Mouse (Mus musculus): ENCODE data around the gene Zscan2. TPM values are rescaled to one million over a fixed set of nuclear protein-coding genes. Genes with fewer than 3 reads are reported as not detected.

The Zscan2 gene
- polyA plus RNA-seq, 1 experiment from 2014 or later = 1.1 TPM

DNA sequence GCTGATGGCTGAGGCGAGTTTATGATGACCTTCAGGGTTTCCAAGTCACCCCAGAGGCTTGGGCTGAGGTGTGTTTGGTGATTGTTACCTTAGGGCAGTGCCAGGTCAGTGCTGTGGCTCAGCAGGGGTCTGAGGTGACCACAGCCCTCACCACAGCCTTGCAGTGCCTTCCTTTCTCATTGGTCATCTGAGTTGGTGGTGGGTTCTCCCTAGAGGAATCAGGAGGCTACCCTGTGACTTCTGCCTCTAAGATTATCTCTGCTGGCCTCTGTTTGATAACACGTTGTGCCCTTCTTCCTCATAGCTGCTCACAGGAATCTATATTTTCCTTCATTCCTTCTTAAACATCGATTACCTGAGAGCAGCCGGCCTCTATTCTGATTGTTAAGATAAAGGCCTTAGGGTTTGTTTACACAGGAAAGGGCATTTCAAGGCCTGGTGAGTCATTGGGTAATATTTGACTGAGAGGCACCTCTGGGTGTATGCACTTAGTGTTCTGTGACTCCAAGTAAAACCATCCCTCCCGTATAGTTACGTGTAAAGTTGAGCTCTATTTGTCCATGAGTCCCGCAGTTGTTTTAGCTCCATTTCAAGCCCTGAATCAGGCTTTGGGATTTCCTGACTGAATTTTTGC is 5.9 kb downstream of the Zscan2 start:
- H3K4me2 ChIP-seq (replicated peaks; ENCODE audit: low read depth, low read length) = no peak overlapping the region
- ATAC-seq = peak; percentile 72
- 52% methylated on average over 7 of the region's 7 CpGs for WGBS
- peak; percentile 80 for DNase-seq (ENCODE audit: low spot score)
- TF ChIP-seq EP300 (IDR thresholded peaks at IDR 0.05) (no peak), CTCF (IDR thresholded peaks at IDR 0.05) (no peak)
- H3K36me3 ChIP-seq (ENCODE audit: insufficient read depth, low read length) = no peaks in the 10 kb centered on the region
- no peak overlapping the region for H3K4me3 ChIP-seq (ENCODE audit: low read depth, low read length)
- no peak overlapping the region for H3K9ac ChIP-seq (replicated peaks; ENCODE audit: low read depth)
- H3K4me1 ChIP-seq (ENCODE audit: insufficient read depth, low read depth, low read length) = peaks cover 19% of the 10 kb centered on the region
- no peaks in the 10 kb centered on the region for H3K27me3 ChIP-seq (replicated peaks; ENCODE audit: insufficient read depth, low read length)
- no peaks in the 10 kb centered on the region for H3K9me3 ChIP-seq (ENCODE audit: low read length)
- H3K27ac ChIP-seq (ENCODE audit: low read length) = peak overlapping the region; percentile 38

DNA sequence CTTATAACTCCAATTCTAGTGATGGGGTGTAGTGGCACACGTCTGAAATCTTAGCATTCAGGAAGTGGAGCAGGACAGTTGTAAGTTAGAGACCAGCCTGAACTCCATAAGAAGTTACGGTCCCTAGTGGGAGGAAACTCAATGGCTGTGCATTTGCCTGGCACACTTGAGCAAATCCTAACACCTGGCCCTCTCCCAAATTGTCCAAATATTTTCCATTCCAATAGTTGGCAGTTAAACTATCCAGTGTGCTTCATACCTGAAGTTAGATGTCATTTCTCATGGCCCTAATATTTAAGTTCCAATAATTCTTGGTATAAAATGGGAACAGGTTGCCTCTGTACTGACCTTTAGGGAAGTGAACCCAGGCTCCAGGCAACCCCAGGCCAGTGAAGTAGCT is 8.0 kb downstream of the Zscan2 start:
- H3K27me3 ChIP-seq (replicated peaks; ENCODE audit: insufficient read depth, low read length) = no peaks in the 10 kb centered on the region
- no peaks in the 10 kb centered on the region for H3K9me3 ChIP-seq (ENCODE audit: low read length)
- peaks cover 17% of the 10 kb centered on the region for H3K4me1 ChIP-seq (ENCODE audit: insufficient read depth, low read depth, low read length)
- H3K4me2 ChIP-seq (replicated peaks; ENCODE audit: low read depth, low read length) = no peak overlapping the region
- DNase-seq (ENCODE audit: low spot score) (no peak), ATAC-seq (no peak)
- 74% methylated on average over 2 of the region's 2 CpGs for WGBS
- TF ChIP-seq CTCF (IDR thresholded peaks at IDR 0.05) (no peak), EP300 (IDR thresholded peaks at IDR 0.05) (no peak)
- no peak overlapping the region for H3K27ac ChIP-seq (ENCODE audit: low read length)
- H3K4me3 ChIP-seq (ENCODE audit: low read depth, low read length) = no peak overlapping the region
- no peaks in the 10 kb centered on the region for H3K36me3 ChIP-seq (ENCODE audit: insufficient read depth, low read length)
- H3K9ac ChIP-seq (replicated peaks; ENCODE audit: low read depth) = no peak overlapping the region

DNA sequence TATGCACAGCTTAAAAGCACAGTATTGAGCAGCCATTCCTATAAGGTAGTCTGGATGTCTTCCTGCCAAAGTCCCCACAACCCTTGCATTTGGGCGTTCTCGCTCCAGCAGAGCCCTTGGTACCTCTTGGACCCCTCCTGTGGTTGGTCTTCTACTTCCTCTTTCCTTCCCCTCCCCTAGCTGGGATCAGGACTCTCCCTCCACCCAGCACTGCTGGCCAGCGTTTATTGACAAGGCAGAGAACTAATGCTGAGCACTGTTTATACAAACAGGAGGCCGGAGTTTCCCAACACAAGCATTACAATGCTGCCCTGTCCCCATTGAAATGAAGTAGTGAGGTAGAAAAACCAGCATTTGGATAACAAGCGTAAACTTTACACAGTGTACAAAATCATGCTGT is 12.3 kb downstream of the Zscan2 start:
- H3K9me3 ChIP-seq (ENCODE audit: low read length) = no peaks in the 10 kb centered on the region
- H3K4me1 ChIP-seq (ENCODE audit: insufficient read depth, low read depth, low read length) = no peaks in the 10 kb centered on the region
- no peak overlapping the region for H3K27ac ChIP-seq (ENCODE audit: low read length)
- no peak for DNase-seq (ENCODE audit: low spot score)
- H3K4me2 ChIP-seq (replicated peaks; ENCODE audit: low read depth, low read length) = no peak overlapping the region
- TF ChIP-seq CTCF (IDR thresholded peaks at IDR 0.05) (no peak), EP300 (IDR thresholded peaks at IDR 0.05) (no peak)
- H3K9ac ChIP-seq (replicated peaks; ENCODE audit: low read depth) = no peak overlapping the region
- 71% methylated on average over 5 of the region's 5 CpGs for WGBS
- peaks cover 10% of the 10 kb centered on the region; the same call in 1 of the 2 replicates for H3K36me3 ChIP-seq (ENCODE audit: insufficient read depth, low read length)
- ATAC-seq = no peak
- no peaks in the 10 kb centered on the region for H3K27me3 ChIP-seq (replicated peaks; ENCODE audit: insufficient read depth, low read length)
- no peak overlapping the region for H3K4me3 ChIP-seq (ENCODE audit: low read depth, low read length)

DNA sequence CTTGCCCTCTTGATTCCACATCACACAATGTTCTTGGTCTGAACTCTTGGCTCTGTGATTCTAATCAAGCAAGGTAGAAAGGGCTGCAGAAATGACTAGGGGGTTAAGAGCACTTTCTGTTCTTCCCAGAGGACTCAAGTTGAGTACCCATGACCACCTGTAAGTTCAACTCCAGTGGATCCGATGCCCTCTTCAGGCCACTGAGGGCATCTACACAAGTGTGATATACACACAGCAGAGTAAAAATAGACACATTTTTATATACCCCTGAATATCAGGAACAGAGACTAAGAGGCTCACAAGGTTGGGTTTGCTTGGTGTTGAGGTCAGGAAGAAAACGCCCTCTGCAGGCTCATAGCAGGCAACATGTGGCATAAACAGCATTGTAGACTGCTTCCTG is 12.9 kb downstream of the Zscan2 start:
- no peak for ATAC-seq
- H3K9me3 ChIP-seq (ENCODE audit: low read length) = no peaks in the 10 kb centered on the region
- no peak overlapping the region for H3K4me2 ChIP-seq (replicated peaks; ENCODE audit: low read depth, low read length)
- 94% methylated on average over 2 of the region's 2 CpGs for WGBS
- H3K27me3 ChIP-seq (replicated peaks; ENCODE audit: insufficient read depth, low read length) = no peaks in the 10 kb centered on the region
- no peak overlapping the region for H3K27ac ChIP-seq (ENCODE audit: low read length)
- H3K4me3 ChIP-seq (ENCODE audit: low read depth, low read length) = no peak overlapping the region
- peaks cover 10% of the 10 kb centered on the region; the same call in 1 of the 2 replicates for H3K36me3 ChIP-seq (ENCODE audit: insufficient read depth, low read length)
- DNase-seq (ENCODE audit: low spot score) = no peak
- TF ChIP-seq EP300 (IDR thresholded peaks at IDR 0.05) (no peak), CTCF (IDR thresholded peaks at IDR 0.05) (peak; percentile 33; the same call in 1 of the 2 replicates)
- H3K9ac ChIP-seq (replicated peaks; ENCODE audit: low read depth) = no peak overlapping the region
- H3K4me1 ChIP-seq (ENCODE audit: insufficient read depth, low read depth, low read length) = no peaks in the 10 kb centered on the region

DNA sequence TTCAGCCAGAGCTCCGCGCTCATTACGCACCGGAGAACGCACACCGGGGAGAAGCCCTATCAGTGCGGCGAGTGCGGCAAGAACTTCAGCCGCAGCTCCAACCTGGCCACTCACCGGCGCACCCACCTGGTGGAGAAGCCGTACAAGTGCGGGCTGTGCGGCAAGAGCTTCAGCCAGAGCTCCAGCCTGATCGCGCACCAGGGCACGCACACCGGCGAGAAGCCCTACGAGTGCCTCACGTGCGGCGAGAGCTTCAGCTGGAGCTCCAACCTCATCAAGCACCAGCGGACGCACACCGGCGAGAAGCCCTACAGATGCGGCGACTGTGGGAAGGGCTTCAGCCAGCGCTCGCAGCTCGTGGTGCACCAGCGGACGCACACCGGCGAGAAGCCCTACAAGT is 15.0 kb downstream of the Zscan2 start:
- H3K4me3 ChIP-seq (ENCODE audit: low read depth, low read length) = no peak overlapping the region
- WGBS = 65% methylated on average over 37 of the region's 37 CpGs
- H3K27ac ChIP-seq (ENCODE audit: low read length) = no peak overlapping the region
- peaks cover 10% of the 10 kb centered on the region; the same call in 1 of the 2 replicates for H3K36me3 ChIP-seq (ENCODE audit: insufficient read depth, low read length)
- H3K4me2 ChIP-seq (replicated peaks; ENCODE audit: low read depth, low read length) = no peak overlapping the region
- H3K9me3 ChIP-seq (ENCODE audit: low read length) = no peaks in the 10 kb centered on the region
- no peaks in the 10 kb centered on the region for H3K27me3 ChIP-seq (replicated peaks; ENCODE audit: insufficient read depth, low read length)
- no peaks in the 10 kb centered on the region for H3K4me1 ChIP-seq (ENCODE audit: insufficient read depth, low read depth, low read length)
- TF ChIP-seq EP300 (IDR thresholded peaks at IDR 0.05) = no peak
- peak; percentile 28 for TF ChIP-seq CTCF (IDR thresholded peaks at IDR 0.05)
- no peak for DNase-seq (ENCODE audit: low spot score)
- ATAC-seq = no peak
- H3K9ac ChIP-seq (replicated peaks; ENCODE audit: low read depth) = no peak overlapping the region

DNA sequence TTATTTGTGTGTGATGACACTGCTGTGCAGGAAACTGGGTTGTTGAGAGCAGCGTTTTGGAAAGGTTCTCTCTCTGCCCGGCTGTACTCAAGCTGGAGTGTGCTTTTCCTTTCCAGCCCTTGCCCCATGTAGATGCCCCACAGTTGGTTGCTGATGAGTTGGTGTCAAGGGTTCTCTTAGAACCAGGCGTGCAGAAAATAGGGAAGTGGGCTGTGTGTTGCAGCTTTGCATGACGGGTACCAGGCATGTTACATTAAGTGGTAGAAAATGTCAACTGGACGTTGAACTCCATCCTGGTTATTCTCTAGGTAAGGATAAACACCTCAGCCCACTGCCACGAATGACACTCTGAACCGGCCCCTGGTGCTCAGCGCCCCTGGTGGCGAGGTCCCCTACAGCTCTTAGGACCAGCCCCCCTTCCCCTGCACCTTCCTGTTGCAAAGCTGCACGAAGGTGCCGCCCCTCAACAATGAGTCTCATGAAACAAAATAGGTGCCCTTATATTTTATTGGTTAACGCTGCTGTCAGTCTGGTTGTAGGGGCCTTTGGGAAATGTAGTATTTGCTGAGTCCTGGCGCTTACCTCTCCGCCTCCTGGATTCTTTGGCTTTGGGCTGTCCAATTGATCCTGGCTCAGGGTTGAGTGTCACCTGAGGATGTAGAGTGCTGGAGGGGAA is 22.2 kb downstream of the Zscan2 start:
- DNase-seq (ENCODE audit: low spot score) = peak; percentile 92
- no peaks in the 10 kb centered on the region for H3K27me3 ChIP-seq (replicated peaks; ENCODE audit: insufficient read depth, low read length)
- ATAC-seq = peak; percentile 95
- peak overlapping the region; percentile 44 for H3K4me2 ChIP-seq (replicated peaks; ENCODE audit: low read depth, low read length)
- no peaks in the 10 kb centered on the region for H3K36me3 ChIP-seq (ENCODE audit: insufficient read depth, low read length)
- TF ChIP-seq EP300 (IDR thresholded peaks at IDR 0.05) = no peak
- TF ChIP-seq CTCF (IDR thresholded peaks at IDR 0.05) = peak; percentile 75
- H3K4me3 ChIP-seq (ENCODE audit: low read depth, low read length) = no peak overlapping the region; the same call in 1 of the 2 replicates
- H3K9ac ChIP-seq (replicated peaks; ENCODE audit: low read depth) = no peak overlapping the region
- H3K27ac ChIP-seq (ENCODE audit: low read length) = no peak overlapping the region
- no peaks in the 10 kb centered on the region for H3K9me3 ChIP-seq (ENCODE audit: low read length)
- WGBS = 18% methylated on average over 14 of the region's 14 CpGs
- no peaks in the 10 kb centered on the region for H3K4me1 ChIP-seq (ENCODE audit: insufficient read depth, low read depth, low read length)

Data from lung, postnatal 0 days (tissue).